Mouse (Mus musculus): ENCODE measurements around the gene Zfp277. TPM values are rescaled to one million over a fixed set of nuclear protein-coding genes. Genes with fewer than 3 reads are reported as not detected.
A peak's percentile ranks its signal among the peaks of the same experiment; 100 is the strongest.

Gene Zfp277
- polyA plus RNA-seq, 1 experiment from 2014 or later, result 8.3 TPM

GRCm38 (mm10) chr12:40473709-40474108 lies 28.0 kb upstream of the Zfp277 start:
- H3K27ac ChIP-seq (ENCODE audit: low read depth), result no peak overlapping the region
- H3K9ac ChIP-seq (replicated peaks), result no peak overlapping the region
- DNase-seq (no peak), ATAC-seq (no peak)
- no peaks in the 10 kb centered on the region for H3K36me3 ChIP-seq (replicated peaks; ENCODE audit: insufficient read depth, low read length)
- 52% methylated on average over 2 of the region's 2 CpGs for WGBS (ENCODE audit: insufficient replicate concordance)
- no peaks in the 10 kb centered on the region for H3K9me3 ChIP-seq (ENCODE audit: low read length)
- H3K27me3 ChIP-seq (ENCODE audit: insufficient read depth, low read length), result 0 out of 2 replicates have a peak, but pooled peaks cover 2% of the 10 kb centered on the region
- H3K4me3 ChIP-seq (ENCODE audit: low read depth, low read length), result no peak overlapping the region
- H3K4me1 ChIP-seq (ENCODE audit: insufficient read depth), result no peaks in the 10 kb centered on the region
- H3K4me2 ChIP-seq (ENCODE audit: low read depth, low read length), result no peak overlapping the region
- TF ChIP-seq EP300 (IDR thresholded peaks at IDR 0.05; ENCODE audit: low read depth), result no peak
- TF ChIP-seq CTCF (IDR thresholded peaks at IDR 0.05; ENCODE audit: low read depth), result no peak

- TF ChIP-seq CTCF (IDR thresholded peaks at IDR 0.05; ENCODE audit: low read depth) (no peak), EP300 (IDR thresholded peaks at IDR 0.05; ENCODE audit: low read depth) (no peak)
- no peak overlapping the region for H3K9ac ChIP-seq (replicated peaks)
- no peaks in the 10 kb centered on the region for H3K9me3 ChIP-seq (ENCODE audit: low read length)
- H3K36me3 ChIP-seq (replicated peaks; ENCODE audit: insufficient read depth, low read length), result no peaks in the 10 kb centered on the region
- 0 out of 2 replicates have a peak, but pooled peaks cover 2% of the 10 kb centered on the region for H3K27me3 ChIP-seq (ENCODE audit: insufficient read depth, low read length)
- no peak for DNase-seq
- no peak overlapping the region for H3K27ac ChIP-seq (ENCODE audit: low read depth)
- 44% methylated on average over 11 of the region's 11 CpGs for WGBS (ENCODE audit: insufficient replicate concordance)
- ATAC-seq, result no peak
- no peak overlapping the region for H3K4me3 ChIP-seq (ENCODE audit: low read depth, low read length)
- no peaks in the 10 kb centered on the region for H3K4me1 ChIP-seq (ENCODE audit: insufficient read depth)
- peak overlapping the region; percentile 33 for H3K4me2 ChIP-seq (ENCODE audit: low read depth, low read length)
Observed at GRCm38 (mm10) chr12:40471649-40472399, 26.1 kb upstream of the Zfp277 start.

DNA sequence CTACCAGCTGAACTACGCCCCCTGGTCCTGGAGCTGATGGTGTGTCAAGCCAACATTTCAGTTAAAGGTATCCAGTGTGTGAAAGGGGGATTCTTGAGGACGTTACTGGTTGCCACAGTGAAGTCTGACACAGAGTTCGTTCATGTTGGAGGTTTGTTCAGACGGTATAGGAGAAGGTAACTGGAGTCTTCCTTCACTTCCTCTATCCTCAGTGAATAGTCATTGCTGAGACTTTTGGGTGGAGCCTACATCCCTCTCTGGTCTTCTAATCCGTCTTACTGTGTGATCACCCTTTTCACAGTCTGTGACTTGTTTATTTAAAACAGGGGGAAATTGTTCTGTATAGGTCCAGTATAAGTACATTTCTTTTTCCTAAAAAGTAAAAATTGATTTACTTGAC lies 23.3 kb upstream of the Zfp277 start:
- H3K4me1 ChIP-seq (ENCODE audit: insufficient read depth), result no peaks in the 10 kb centered on the region
- WGBS (ENCODE audit: insufficient replicate concordance), result 50% methylated on average over 5 of the region's 5 CpGs
- TF ChIP-seq EP300 (IDR thresholded peaks at IDR 0.05; ENCODE audit: low read depth), result no peak
- TF ChIP-seq CTCF (IDR thresholded peaks at IDR 0.05; ENCODE audit: low read depth), result no peak
- no peak overlapping the region for H3K4me3 ChIP-seq (ENCODE audit: low read depth, low read length)
- 0 out of 2 replicates have a peak, but pooled peaks cover 2% of the 10 kb centered on the region for H3K27me3 ChIP-seq (ENCODE audit: insufficient read depth, low read length)
- no peak for DNase-seq
- H3K9me3 ChIP-seq (ENCODE audit: low read length), result no peaks in the 10 kb centered on the region
- no peaks in the 10 kb centered on the region for H3K36me3 ChIP-seq (replicated peaks; ENCODE audit: insufficient read depth, low read length)
- H3K27ac ChIP-seq (ENCODE audit: low read depth), result no peak overlapping the region
- H3K9ac ChIP-seq (replicated peaks), result no peak overlapping the region
- no peak overlapping the region for H3K4me2 ChIP-seq (ENCODE audit: low read depth, low read length)
- ATAC-seq, result no peak

DNA sequence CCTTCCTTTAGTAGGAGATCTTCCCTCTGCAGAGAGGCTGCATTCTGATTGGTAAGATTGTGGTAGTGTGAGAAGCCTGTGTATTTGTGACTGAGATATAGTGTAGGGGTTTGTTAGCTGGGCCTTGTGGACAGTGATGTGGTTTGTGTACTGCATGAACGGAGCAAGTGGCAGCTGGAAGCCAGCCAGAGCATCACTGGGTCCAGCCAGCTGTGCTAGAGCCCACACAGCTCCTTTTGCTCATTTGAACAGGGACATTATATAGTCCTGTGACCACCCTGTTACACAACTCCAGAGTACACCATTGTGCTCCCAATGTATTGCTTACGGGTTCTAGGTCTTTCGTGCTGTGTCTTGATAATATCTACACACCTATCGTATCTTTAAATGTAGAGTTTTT lies 22.5 kb upstream of the Zfp277 start:
- WGBS (ENCODE audit: insufficient replicate concordance), result 76% methylated on average over 4 of the region's 4 CpGs
- H3K9ac ChIP-seq (replicated peaks), result no peak overlapping the region
- H3K4me3 ChIP-seq (ENCODE audit: low read depth, low read length), result no peak overlapping the region
- no peak overlapping the region for H3K4me2 ChIP-seq (ENCODE audit: low read depth, low read length)
- DNase-seq, result no peak
- 0 out of 2 replicates have a peak, but pooled peaks cover 2% of the 10 kb centered on the region for H3K27me3 ChIP-seq (ENCODE audit: insufficient read depth, low read length)
- TF ChIP-seq EP300 (IDR thresholded peaks at IDR 0.05; ENCODE audit: low read depth), result no peak
- no peak for TF ChIP-seq CTCF (IDR thresholded peaks at IDR 0.05; ENCODE audit: low read depth)
- no peak overlapping the region for H3K27ac ChIP-seq (ENCODE audit: low read depth)
- no peaks in the 10 kb centered on the region for H3K36me3 ChIP-seq (replicated peaks; ENCODE audit: insufficient read depth, low read length)
- no peak for ATAC-seq
- H3K4me1 ChIP-seq (ENCODE audit: insufficient read depth), result no peaks in the 10 kb centered on the region
- H3K9me3 ChIP-seq (ENCODE audit: low read length), result no peaks in the 10 kb centered on the region

GRCm38 (mm10) chr12:40464282-40464681 lies 18.6 kb upstream of the Zfp277 start:
- no peak overlapping the region for H3K27ac ChIP-seq (ENCODE audit: low read depth)
- ATAC-seq, result no peak

GRCm38 (mm10) chr12:40463828-40464227 lies 18.1 kb upstream of the Zfp277 start:
- TF ChIP-seq CTCF (IDR thresholded peaks at IDR 0.05; ENCODE audit: low read depth) (no peak), EP300 (IDR thresholded peaks at IDR 0.05; ENCODE audit: low read depth) (no peak)
- H3K9ac ChIP-seq (replicated peaks), result no peak overlapping the region
- H3K4me3 ChIP-seq (ENCODE audit: low read depth, low read length), result no peak overlapping the region
- WGBS (ENCODE audit: insufficient replicate concordance), result 34% methylated on average over 2 of the region's 2 CpGs
- H3K36me3 ChIP-seq (replicated peaks; ENCODE audit: insufficient read depth, low read length), result no peaks in the 10 kb centered on the region
- no peak overlapping the region for H3K4me2 ChIP-seq (ENCODE audit: low read depth, low read length)
- H3K9me3 ChIP-seq (ENCODE audit: low read length), result no peaks in the 10 kb centered on the region
- no peak overlapping the region for H3K27ac ChIP-seq (ENCODE audit: low read depth)
- H3K27me3 ChIP-seq (ENCODE audit: insufficient read depth, low read length), result no peaks in the 10 kb centered on the region
- DNase-seq (no peak), ATAC-seq (no peak)
- H3K4me1 ChIP-seq (ENCODE audit: insufficient read depth), result no peaks in the 10 kb centered on the region; the same call in 1 of the 2 replicates

More at GRCm38 (mm10) chr12:40464282-40464681, 18.6 kb upstream of the Zfp277 start:
- no peak overlapping the region for H3K9ac ChIP-seq (replicated peaks)
- no peak for TF ChIP-seq EP300 (IDR thresholded peaks at IDR 0.05; ENCODE audit: low read depth)
- no peak for TF ChIP-seq CTCF (IDR thresholded peaks at IDR 0.05; ENCODE audit: low read depth)
- H3K4me2 ChIP-seq (ENCODE audit: low read depth, low read length), result no peak overlapping the region
- H3K4me3 ChIP-seq (ENCODE audit: low read depth, low read length), result no peak overlapping the region
- H3K4me1 ChIP-seq (ENCODE audit: insufficient read depth), result no peaks in the 10 kb centered on the region; the same call in 1 of the 2 replicates
- no peak for DNase-seq
- H3K9me3 ChIP-seq (ENCODE audit: low read length), result no peaks in the 10 kb centered on the region
- H3K36me3 ChIP-seq (replicated peaks; ENCODE audit: insufficient read depth, low read length), result no peaks in the 10 kb centered on the region
- WGBS (ENCODE audit: insufficient replicate concordance), result 77% methylated on average over 6 of the region's 6 CpGs
- H3K27me3 ChIP-seq (ENCODE audit: insufficient read depth, low read length), result no peaks in the 10 kb centered on the region

All from liver, postnatal 0 days (tissue).